Mouse (Mus musculus): ENCODE data around the gene Usp31.

GRCm38 (mm10) chr7:121689338-121689737 lies 17.7 kb downstream of the Usp31 start:
- TF ChIP-seq POLR2A (IDR thresholded peaks at IDR 0.05; ENCODE audit: control insufficient read depth in 1 of 2, insufficient read depth in 1 of 2, low read depth in 1 of 2, low read length in 2 of 2, poor library complexity in 1 of 2) (no peak), NELFE (IDR thresholded peaks at IDR 0.05; ENCODE audit: low read depth, low read length) (no peak), MAX (IDR thresholded peaks at IDR 0.05; ENCODE audit: low read length) (no peak), CTCF (IDR thresholded peaks at IDR 0.05 in 2 of 3, conservative IDR thresholded peaks at IDR 0.05 in 1 of 3; ENCODE audit: control insufficient read depth in 1 of 3, insufficient read depth in 1 of 3, low read depth in 2 of 3, low read length in 3 of 3, poor library complexity in 1 of 3, severe bottlenecking in 1 of 3) (no peak), ETS1 (IDR thresholded peaks at IDR 0.05; ENCODE audit: low read depth, low read length) (no peak), USF2 (IDR thresholded peaks at IDR 0.05; ENCODE audit: borderline replicate concordance in 1 of 2, insufficient read depth in 1 of 2, low read depth in 1 of 2, low read length in 2 of 2) (no peak), HCFC1 (IDR thresholded peaks at IDR 0.05; ENCODE audit: low read depth, low read length) (no peak), TAL1 (IDR thresholded peaks at IDR 0.05; ENCODE audit: low read length) (no peak), ZMIZ1 (IDR thresholded peaks at IDR 0.05; ENCODE audit: low read depth, low read length) (no peak), E2F4 (IDR thresholded peaks at IDR 0.05; ENCODE audit: borderline replicate concordance, low read depth, low read length) (no peak), EP300 (IDR thresholded peaks at IDR 0.05; ENCODE audit: low read depth in 1 of 2, low read length in 2 of 2) (no peak), MAFK (IDR thresholded peaks at IDR 0.05; ENCODE audit: borderline replicate concordance, low read depth, low read length) (no peak)

Data from MEL (cell line).